Mouse (Mus musculus): ENCODE measurements at regions not wholly inside any gene's neighbourhood (a gene's known extent, or its start where the extent isn't known, plus 50 kb on each side); places are given as distances from the start of the nearest gene placed in this dataset.

DNA sequence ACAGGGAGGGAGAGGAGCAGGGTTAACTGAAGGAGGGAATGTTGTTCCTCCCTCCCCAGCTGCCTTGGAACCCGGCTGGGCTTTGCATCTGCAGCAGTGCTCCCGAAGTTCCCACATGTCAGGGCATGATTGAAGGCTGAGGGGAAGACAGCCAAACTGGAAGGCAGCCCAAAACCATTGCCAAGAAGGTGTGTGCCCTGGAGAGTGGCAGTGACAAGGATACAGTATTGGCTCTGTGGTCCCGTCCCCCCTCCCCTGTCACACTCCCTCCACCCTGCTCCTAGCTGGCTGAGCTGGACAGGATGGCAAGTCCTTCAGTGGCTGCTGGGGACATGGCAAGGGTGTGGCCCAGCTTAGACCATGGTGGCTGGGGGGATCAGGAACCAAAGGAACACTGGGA is 79.1 kb downstream of the Cyp26b1 start:
- Histone ChIP-seq H3K79me3 (ENCODE audit: low read depth) (no peaks in the 10 kb centered on the region), H3K79me2 (ENCODE audit: control insufficient read depth, insufficient read depth) (no peaks in the 10 kb centered on the region), H3K27me3 (ENCODE audit: control insufficient read depth, insufficient read depth, insufficient read length) (peaks cover 24% of the 10 kb centered on the region), H3K4me3 (ENCODE audit: insufficient read depth, poor library complexity, severe bottlenecking) (no peak overlapping the region), H3ac (ENCODE audit: control insufficient read depth, insufficient read length, low read depth) (no peak overlapping the region), H3K36me3 (ENCODE audit: control insufficient read depth, insufficient read depth) (no peaks in the 10 kb centered on the region)
- TF ChIP-seq USF1 (IDR thresholded peaks at IDR 0.05; ENCODE audit: low read depth) (no peak), MYOD1 (IDR thresholded peaks at IDR 0.05; ENCODE audit: control insufficient read depth, insufficient read length, low read depth) (no peak), MAX (IDR thresholded peaks at IDR 0.05) (no peak), MYOG (IDR thresholded peaks at IDR 0.05; ENCODE audit: control insufficient read depth, extremely low read depth, insufficient read length) (no peak), CEBPB (IDR thresholded peaks at IDR 0.05; ENCODE audit: low read depth) (no peak), CTCF (IDR thresholded peaks at IDR 0.05; ENCODE audit: control insufficient read depth, insufficient read depth, insufficient read length) (no peak), FOSL1 (IDR thresholded peaks at IDR 0.05; ENCODE audit: insufficient read depth, low read length, poor library complexity, severe bottlenecking) (no peak)

DNA sequence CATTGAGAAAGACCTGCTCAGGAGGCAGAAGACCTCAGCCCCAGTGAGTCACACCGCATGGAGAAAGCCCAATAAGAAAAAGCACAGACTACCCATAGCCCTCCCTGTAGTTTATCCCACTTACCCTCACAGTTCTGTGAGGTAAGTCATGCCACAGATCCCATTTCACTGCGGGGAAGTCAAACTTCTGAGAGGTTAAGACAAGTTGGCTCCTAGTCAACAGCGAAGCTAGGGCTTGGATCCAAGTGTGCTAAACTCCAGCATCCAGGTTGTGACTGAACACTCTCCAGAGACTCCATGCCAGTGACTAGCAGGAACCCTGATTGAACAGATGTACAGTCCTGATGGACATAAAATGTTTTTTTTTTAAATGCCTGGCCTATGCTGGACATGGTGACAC is 85.1 kb downstream of the Cyp26b1 start:
- Histone ChIP-seq H3K79me2 (ENCODE audit: control insufficient read depth, insufficient read depth) (no peaks in the 10 kb centered on the region), H3K79me3 (ENCODE audit: low read depth) (no peaks in the 10 kb centered on the region), H3K36me3 (ENCODE audit: control insufficient read depth, insufficient read depth) (no peaks in the 10 kb centered on the region), H3K27me3 (ENCODE audit: control insufficient read depth, insufficient read depth, insufficient read length) (peaks cover 11% of the 10 kb centered on the region), H3ac (ENCODE audit: control insufficient read depth, insufficient read length, low read depth) (no peak overlapping the region), H3K4me3 (ENCODE audit: insufficient read depth, poor library complexity, severe bottlenecking) (no peak overlapping the region)
- TF ChIP-seq FOSL1 (IDR thresholded peaks at IDR 0.05; ENCODE audit: insufficient read depth, low read length, poor library complexity, severe bottlenecking) (no peak), MAX (IDR thresholded peaks at IDR 0.05) (no peak)

DNA sequence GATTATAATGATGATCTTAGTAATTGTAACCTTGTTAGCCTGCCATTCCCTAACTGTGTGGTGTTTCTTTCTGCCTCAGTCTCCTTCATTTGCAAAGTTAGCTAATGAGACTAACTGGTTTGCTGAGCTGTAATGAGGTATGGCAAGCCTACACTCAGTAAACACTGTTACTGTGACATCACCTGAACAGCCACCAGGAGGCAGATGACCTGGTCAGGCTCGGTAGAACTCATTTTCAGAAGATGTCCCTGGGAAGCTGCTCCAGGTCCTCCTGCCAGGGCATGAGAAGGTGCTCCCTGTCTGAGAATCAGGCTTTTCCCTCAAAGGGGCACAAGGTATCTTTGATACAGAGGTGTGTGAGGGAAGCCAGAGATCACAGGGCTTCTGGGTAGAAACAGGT is 87.0 kb downstream of the Cyp26b1 start:
- Histone ChIP-seq H3K79me2 (ENCODE audit: control insufficient read depth, insufficient read depth) (no peaks in the 10 kb centered on the region), H3K36me3 (ENCODE audit: control insufficient read depth, insufficient read depth) (no peaks in the 10 kb centered on the region), H3K27me3 (ENCODE audit: control insufficient read depth, insufficient read depth, insufficient read length) (peaks cover 7% of the 10 kb centered on the region), H3ac (ENCODE audit: control insufficient read depth, insufficient read length, low read depth) (no peak overlapping the region), H3K79me3 (ENCODE audit: low read depth) (no peaks in the 10 kb centered on the region), H3K4me3 (ENCODE audit: insufficient read depth, poor library complexity, severe bottlenecking) (no peak overlapping the region)
- peak; percentile 24 for TF ChIP-seq CTCF (IDR thresholded peaks at IDR 0.05; ENCODE audit: control insufficient read depth, insufficient read depth, insufficient read length)
- no peak for TF ChIP-seq FOSL1 (IDR thresholded peaks at IDR 0.05; ENCODE audit: insufficient read depth, low read length, poor library complexity, severe bottlenecking)
- TF ChIP-seq CEBPB (IDR thresholded peaks at IDR 0.05; ENCODE audit: low read depth) = no peak

GRCm38 (mm10) chr6:84500255-84500886 is 93.3 kb downstream of the Cyp26b1 start:
- Histone ChIP-seq H3K79me2 (ENCODE audit: control insufficient read depth, insufficient read depth) (no peaks in the 10 kb centered on the region), H3K4me3 (ENCODE audit: insufficient read depth, poor library complexity, severe bottlenecking) (no peak overlapping the region), H3K79me3 (ENCODE audit: low read depth) (no peaks in the 10 kb centered on the region), H3K27me3 (ENCODE audit: control insufficient read depth, insufficient read depth, insufficient read length) (peaks cover 31% of the 10 kb centered on the region), H3K36me3 (ENCODE audit: control insufficient read depth, insufficient read depth) (no peaks in the 10 kb centered on the region), H3ac (ENCODE audit: control insufficient read depth, insufficient read length, low read depth) (no peak overlapping the region)
- no peak for TF ChIP-seq MYOD1 (IDR thresholded peaks at IDR 0.05; ENCODE audit: control insufficient read depth, insufficient read length, low read depth)
- no peak for TF ChIP-seq USF1 (IDR thresholded peaks at IDR 0.05; ENCODE audit: low read depth)
- TF ChIP-seq MYOG (IDR thresholded peaks at IDR 0.05; ENCODE audit: control insufficient read depth, extremely low read depth, insufficient read length) = no peak
- TF ChIP-seq CEBPB (IDR thresholded peaks at IDR 0.05; ENCODE audit: low read depth) = no peak
- TF ChIP-seq CTCF (IDR thresholded peaks at IDR 0.05; ENCODE audit: control insufficient read depth, insufficient read depth, insufficient read length) = no peak
- TF ChIP-seq FOSL1 (IDR thresholded peaks at IDR 0.05; ENCODE audit: insufficient read depth, low read length, poor library complexity, severe bottlenecking) = no peak
- no peak for TF ChIP-seq MAX (IDR thresholded peaks at IDR 0.05)

GRCm38 (mm10) chr6:84498076-84498475 is 95.6 kb downstream of the Cyp26b1 start:
- H3K4me3 ChIP-seq (ENCODE audit: insufficient read depth, poor library complexity, severe bottlenecking) = no peak overlapping the region
- no peaks in the 10 kb centered on the region for H3K79me3 ChIP-seq (ENCODE audit: low read depth)
- no peaks in the 10 kb centered on the region for H3K36me3 ChIP-seq (ENCODE audit: control insufficient read depth, insufficient read depth)
- H3K27me3 ChIP-seq (ENCODE audit: control insufficient read depth, insufficient read depth, insufficient read length) = peaks cover 40% of the 10 kb centered on the region
- no peak for TF ChIP-seq USF1 (IDR thresholded peaks at IDR 0.05; ENCODE audit: low read depth)
- no peak for TF ChIP-seq FOSL1 (IDR thresholded peaks at IDR 0.05; ENCODE audit: insufficient read depth, low read length, poor library complexity, severe bottlenecking)
- no peak for TF ChIP-seq CEBPB (IDR thresholded peaks at IDR 0.05; ENCODE audit: low read depth)
- no peak for TF ChIP-seq MYOD1 (IDR thresholded peaks at IDR 0.05; ENCODE audit: control insufficient read depth, insufficient read length, low read depth)
- no peak for TF ChIP-seq MYOG (IDR thresholded peaks at IDR 0.05; ENCODE audit: control insufficient read depth, extremely low read depth, insufficient read length)
- no peak for TF ChIP-seq MAX (IDR thresholded peaks at IDR 0.05)
- no peak overlapping the region for H3ac ChIP-seq (ENCODE audit: control insufficient read depth, insufficient read length, low read depth)
- no peaks in the 10 kb centered on the region for H3K79me2 ChIP-seq (ENCODE audit: control insufficient read depth, insufficient read depth)

GRCm38 (mm10) chr6:84493676-84494075 is 100.0 kb downstream of the Cyp26b1 start:
- no peaks in the 10 kb centered on the region for H3K79me3 ChIP-seq (ENCODE audit: low read depth)
- no peak for TF ChIP-seq MYOG (IDR thresholded peaks at IDR 0.05; ENCODE audit: control insufficient read depth, extremely low read depth, insufficient read length)
- TF ChIP-seq MYOD1 (IDR thresholded peaks at IDR 0.05; ENCODE audit: control insufficient read depth, insufficient read length, low read depth) = no peak
- TF ChIP-seq FOSL1 (IDR thresholded peaks at IDR 0.05; ENCODE audit: insufficient read depth, low read length, poor library complexity, severe bottlenecking) = no peak
- no peak for TF ChIP-seq MAX (IDR thresholded peaks at IDR 0.05)
- no peak for TF ChIP-seq USF1 (IDR thresholded peaks at IDR 0.05; ENCODE audit: low read depth)
- TF ChIP-seq CTCF (IDR thresholded peaks at IDR 0.05; ENCODE audit: control insufficient read depth, insufficient read depth, insufficient read length) = no peak
- H3ac ChIP-seq (ENCODE audit: control insufficient read depth, insufficient read length, low read depth) = no peak overlapping the region
- no peaks in the 10 kb centered on the region for H3K36me3 ChIP-seq (ENCODE audit: control insufficient read depth, insufficient read depth)
- H3K27me3 ChIP-seq (ENCODE audit: control insufficient read depth, insufficient read depth, insufficient read length) = peaks cover 45% of the 10 kb centered on the region
- no peaks in the 10 kb centered on the region for H3K79me2 ChIP-seq (ENCODE audit: control insufficient read depth, insufficient read depth)
- no peak overlapping the region for H3K4me3 ChIP-seq (ENCODE audit: insufficient read depth, poor library complexity, severe bottlenecking)

All from C2C12 (cell line).